Mouse (Mus musculus) heart, postnatal 14 days (tissue): Measurements from ENCODE around the gene Mrps31. TPM values are rescaled to one million over a fixed set of nuclear protein-coding genes. Genes with fewer than 3 reads are reported as not detected.

Source experiments
- total RNA-seq, 2 experiments: library from RNA; stranded (reverse); gene quantifications; 2 replicates each; pipeline ENCODE4 v1.2.3; 2021

Gene Mrps31
- total RNA-seq, 2 experiments from 2014 or later, result 51.1 to 54.1 TPM

Other genes with a start within 250 kb of the Mrps31 start
- gene Nek3, start 244.9 kb upstream of the Mrps31 start, total RNA-seq, result 1 to 10 TPM; 1.9 to 2.2 TPM
- 1 to 10 TPM; 4.4 to 5.8 TPM for gene Ckap2, start 225.5 kb upstream of the Mrps31 start, total RNA-seq
- 10 to 100 TPM; 27.6 to 28.9 TPM for gene Vps36, start 218.6 kb upstream of the Mrps31 start, total RNA-seq
- gene Thsd1, start 184.0 kb upstream of the Mrps31 start, total RNA-seq, result 1 to 10 TPM; 9.2 to 9.6 TPM
- not detected for gene Tpte, start 127.9 kb upstream of the Mrps31 start, total RNA-seq
- 10 to 100 TPM; 12.7 TPM for gene Slc25a15, start 12.8 kb upstream of the Mrps31 start, total RNA-seq